Mouse (Mus musculus) bone marrow macrophage, adult 2 months (primary cell): Measurements from ENCODE around the gene Igf2. TPM values are rescaled to one million over a fixed set of nuclear protein-coding genes. Genes with fewer than 3 reads are reported as not detected.

ENCODE experiments used
- H3K27ac ChIP-seq: 2 replicates; pipeline ENCODE4 v1.5.1; 2012; ENCODE audit warnings: low read depth, low read length; ENCODE audit not compliant: insufficient read depth
- H3K4me1 ChIP-seq: 2 replicates; pipeline ENCODE4 v1.6.1; 2012; ENCODE audit warnings: low read length; ENCODE audit not compliant: control insufficient read depth, insufficient read depth
- H3K4me3 ChIP-seq: 2 replicates; pipeline ENCODE4 v1.5.1; 2012; ENCODE audit warnings: mild to moderate bottlenecking, low read length, moderate library complexity; ENCODE audit not compliant: insufficient read depth
- CTCF ChIP-seq: IDR thresholded peaks from 2 replicates; pipeline ENCODE4 v1.5.1; 2012; ENCODE audit warnings: low read depth, mild to moderate bottlenecking, low read length, moderate library complexity
- POLR2A ChIP-seq: IDR thresholded peaks from 2 replicates; pipeline ENCODE4 v1.6.1; 2012; ENCODE audit warnings: mild to moderate bottlenecking, low read depth, low read length, borderline replicate concordance
- polyA plus RNA-seq: library from polyadenylated mRNA; stranded (reverse); fragments of >200 nt; gene quantifications from 2 replicates; pipeline ENCODE4 v1.2.4, GENCODE M21; 2012; ENCODE audit not compliant: missing spikeins, insufficient read depth, insufficient read length

The Igf2 gene
- polyA plus RNA-seq, 1 experiment: not detected

- TF ChIP-seq CTCF (no peak), POLR2A (no peak)
- Histone ChIP-seq H3K27ac (no peak overlapping the region), H3K4me3 (no peak overlapping the region), H3K4me1 (no peaks in the 10 kb centered on the region)
Measured at GRCm38 (mm10) chr7:142668328-142668727, 1.7 kb upstream of the Igf2 start.

- TF ChIP-seq CTCF: no peak
- no peak for TF ChIP-seq POLR2A
Measured at GRCm38 (mm10) chr7:142667521-142667920, 905 bp upstream of the Igf2 start.

GRCm38 (mm10) chr7:142666109-142666508 lies 507 bp downstream of the Igf2 start:
- no peak overlapping the region for H3K27ac ChIP-seq
- TF ChIP-seq POLR2A (no peak), CTCF (no peak)
- H3K4me1 ChIP-seq: no peaks in the 10 kb centered on the region
- H3K4me3 ChIP-seq: no peak overlapping the region

More at GRCm38 (mm10) chr7:142667521-142667920, 905 bp upstream of the Igf2 start:
- Histone ChIP-seq H3K4me3 (no peak overlapping the region), H3K27ac (no peak overlapping the region), H3K4me1 (no peaks in the 10 kb centered on the region)

- TF ChIP-seq POLR2A (no peak), CTCF (no peak)
- H3K4me1 ChIP-seq: no peaks in the 10 kb centered on the region
- H3K4me3 ChIP-seq: no peak overlapping the region
- no peak overlapping the region for H3K27ac ChIP-seq
Measured at GRCm38 (mm10) chr7:142665364-142665763, 1.3 kb downstream of the Igf2 start.

- Histone ChIP-seq H3K4me3 (no peak overlapping the region), H3K4me1 (no peaks in the 10 kb centered on the region), H3K27ac (no peak overlapping the region)
- TF ChIP-seq CTCF (no peak), POLR2A (no peak)
Measured at GRCm38 (mm10) chr7:142664465-142665029, 2.1 kb downstream of the Igf2 start.

- Histone ChIP-seq H3K4me1 (no peaks in the 10 kb centered on the region), H3K27ac (no peak overlapping the region), H3K4me3 (peak overlapping the region; percentile 23)
- no peak for TF ChIP-seq CTCF
- TF ChIP-seq POLR2A: no peak
Measured at GRCm38 (mm10) chr7:142663931-142664421, 2.6 kb downstream of the Igf2 start.

GRCm38 (mm10) chr7:142663151-142663550 lies 3.5 kb downstream of the Igf2 start:
- Histone ChIP-seq H3K4me1 (no peaks in the 10 kb centered on the region), H3K27ac (no peak overlapping the region), H3K4me3 (no peak overlapping the region)
- TF ChIP-seq POLR2A (no peak), CTCF (no peak)

- Histone ChIP-seq H3K4me3 (no peak overlapping the region), H3K4me1 (no peaks in the 10 kb centered on the region), H3K27ac (no peak overlapping the region)
- TF ChIP-seq POLR2A: no peak
- no peak for TF ChIP-seq CTCF
Measured at GRCm38 (mm10) chr7:142661811-142662210, 4.8 kb downstream of the Igf2 start.

GRCm38 (mm10) chr7:142661046-142661445 lies 5.6 kb downstream of the Igf2 start:
- H3K27ac ChIP-seq: no peak overlapping the region
- H3K4me3 ChIP-seq: no peak overlapping the region
- no peaks in the 10 kb centered on the region for H3K4me1 ChIP-seq
- TF ChIP-seq CTCF: no peak
- no peak for TF ChIP-seq POLR2A

GRCm38 (mm10) chr7:142660651-142660945 lies 6.0 kb downstream of the Igf2 start:
- no peak overlapping the region for H3K27ac ChIP-seq
- H3K4me3 ChIP-seq: no peak overlapping the region
- no peak for TF ChIP-seq CTCF
- no peak for TF ChIP-seq POLR2A
- no peaks in the 10 kb centered on the region for H3K4me1 ChIP-seq
